Mouse (Mus musculus) midbrain, embryonic 16.5 days (tissue): ENCODE measurements around the gene Pkm. TPM values are rescaled to one million over a fixed set of nuclear protein-coding genes. Genes with fewer than 3 reads are reported as not detected.

Source experiments
- ATAC-seq: fragments of 200-750 bp; cut with Nextera tagmentation; 2 replicates; pipeline ENCODE4 v1.8.0; 2017; ENCODE audit warnings: moderate TSS enrichment
- H3K27ac ChIP-seq: fragments of 300-500 bp; sonication (generic); 2 replicates; pipeline ENCODE4 v1.5.1; 2014; ENCODE audit warnings: mild to moderate bottlenecking, low read length, mixed read lengths
- H3K27me3 ChIP-seq: fragments of 300-500 bp; sonication (generic); 2 replicates; pipeline ENCODE4 v1.6.1; 2014; ENCODE audit warnings: low read depth, low read length, mixed read lengths; ENCODE audit not compliant: control insufficient read depth, insufficient read depth
- H3K36me3 ChIP-seq: fragments of 300-500 bp; sonication (generic); 2 replicates; pipeline ENCODE4 v1.6.1; 2014; ENCODE audit warnings: mild to moderate bottlenecking, low read length, moderate library complexity, mixed read lengths; ENCODE audit not compliant: control insufficient read depth, insufficient read depth
- H3K4me1 ChIP-seq: fragments of 300-500 bp; sonication (generic); 2 replicates; pipeline ENCODE4 v1.6.1; 2014; ENCODE audit warnings: mild to moderate bottlenecking, low read length, mixed read lengths; ENCODE audit not compliant: control insufficient read depth, insufficient read depth
- H3K4me2 ChIP-seq: fragments of 300-500 bp; sonication (generic); 2 replicates; pipeline ENCODE4 v1.6.1; 2014; ENCODE audit warnings: mild to moderate bottlenecking, low read length, mixed read lengths
- H3K4me3 ChIP-seq: fragments of 300-500 bp; sonication (generic); 2 replicates; pipeline ENCODE4 v1.5.1; 2014; ENCODE audit warnings: low read depth, mild to moderate bottlenecking, low read length, moderate library complexity, mixed read lengths
- H3K9ac ChIP-seq: fragments of 300-500 bp; sonication (generic); 2 replicates; pipeline ENCODE4 v1.6.1; 2014; ENCODE audit warnings: low read depth, low read length, mixed read lengths
- H3K9me3 ChIP-seq: fragments of 300-500 bp; sonication (generic); replicated peaks from 2 replicates; pipeline ENCODE4 v1.6.1; 2014; ENCODE audit warnings: mild to moderate bottlenecking, low read length, mixed read lengths; ENCODE audit not compliant: control insufficient read depth, poor library complexity, severe bottlenecking
- WGBS: fragments of 180-500 bp; shearing (Covaris S2); extraction: QIAGEN DNeasy Blood & Tissue Kit; methylation state at CpG from one replicate; pipeline ENCODE4 v1.1.7; 2014; 5-methylcytosine and 5-hydroxymethylcytosine counted together
- polyA plus RNA-seq: library from polyadenylated mRNA; unstranded; fragments of >200 nt; fragmentation: Nextera tagmentation; extraction: Ambion mirVana; gene quantifications from 2 replicates; pipeline ENCODE4 v1.2.1, GENCODE M21; 2015

Pkm gene
- polyA plus RNA-seq, 1 experiment from 2014 or later = 962 TPM

GRCm38 (mm10) chr9:59653371-59653770 lies 2.8 kb upstream of the Pkm start:
- Histone ChIP-seq H3K36me3 (peaks cover 18% of the 10 kb centered on the region), H3K9ac (no peak overlapping the region), H3K4me3 (no peak overlapping the region), H3K27me3 (no peaks in the 10 kb centered on the region), H3K27ac (no peak overlapping the region), H3K4me1 (peaks cover 3% of the 10 kb centered on the region), H3K4me2 (no peak overlapping the region), H3K9me3 (no peaks in the 10 kb centered on the region)
- ATAC-seq = no peak
- 39% methylated on average over 3 of the region's 3 CpGs for WGBS

GRCm38 (mm10) chr9:59654450-59654983 lies 1.7 kb upstream of the Pkm start:
- Histone ChIP-seq H3K27ac (no peak overlapping the region), H3K27me3 (no peaks in the 10 kb centered on the region), H3K4me3 (no peak overlapping the region), H3K4me1 (peaks cover 14% of the 10 kb centered on the region), H3K4me2 (no peak overlapping the region), H3K9ac (no peak overlapping the region), H3K9me3 (no peaks in the 10 kb centered on the region), H3K36me3 (peaks cover 12% of the 10 kb centered on the region)
- 94% methylated on average over 2 of the region's 2 CpGs for WGBS
- no peak for ATAC-seq

- peak overlapping the region; percentile 72 for H3K4me3 ChIP-seq
- under 1% methylated on average over 64 of the region's 65 CpGs for WGBS
- H3K4me1 ChIP-seq = peaks cover 38% of the 10 kb centered on the region
- peak overlapping the region; percentile 90 for H3K9ac ChIP-seq
- peak overlapping the region; percentile 82 for H3K4me2 ChIP-seq
- H3K27ac ChIP-seq = peak overlapping the region; percentile 97
- ATAC-seq = peak; percentile 64
- H3K27me3 ChIP-seq = no peaks in the 10 kb centered on the region
- 0 out of 2 replicates have a peak, but pooled peaks cover 2% of the 10 kb centered on the region for H3K36me3 ChIP-seq
- no peaks in the 10 kb centered on the region for H3K9me3 ChIP-seq
These were observed 758 bp downstream of the Pkm start for GRCm38 (mm10) chr9:59656635-59657617.

- Histone ChIP-seq H3K27ac (peak overlapping the region; percentile 97), H3K4me1 (peaks cover 43% of the 10 kb centered on the region), H3K9me3 (no peaks in the 10 kb centered on the region), H3K27me3 (no peaks in the 10 kb centered on the region), H3K4me2 (peak overlapping the region; percentile 82), H3K9ac (peak overlapping the region; percentile 90), H3K36me3 (peaks cover 5% of the 10 kb centered on the region; the same call in 1 of the 2 replicates), H3K4me3 (peak overlapping the region; percentile 72)
- ATAC-seq = no peak
- 6% methylated on average over 4 of the region's 4 CpGs for WGBS
These were observed 2.0 kb downstream of the Pkm start for GRCm38 (mm10) chr9:59658146-59658545.

GRCm38 (mm10) chr9:59659036-59660026 lies 3.2 kb downstream of the Pkm start:
- H3K9ac ChIP-seq = peak overlapping the region; percentile 21
- peak overlapping the region; percentile 72; the same call in 1 of the 2 replicates for H3K4me3 ChIP-seq
- H3K9me3 ChIP-seq = no peaks in the 10 kb centered on the region
- H3K4me1 ChIP-seq = peaks cover 49% of the 10 kb centered on the region
- H3K27ac ChIP-seq = peak overlapping the region; percentile 41; the same call in 1 of the 2 replicates
- peaks cover 10% of the 10 kb centered on the region; the same call in 1 of the 2 replicates for H3K36me3 ChIP-seq
- ATAC-seq = no peak
- no peaks in the 10 kb centered on the region for H3K27me3 ChIP-seq
- H3K4me2 ChIP-seq = peak overlapping the region; percentile 82
- WGBS = 22% methylated on average over 14 of the region's 14 CpGs

GRCm38 (mm10) chr9:59660421-59660820 lies 4.3 kb downstream of the Pkm start:
- no peaks in the 10 kb centered on the region for H3K9me3 ChIP-seq
- 35% methylated on average over 10 of the region's 10 CpGs for WGBS
- H3K4me2 ChIP-seq = peak overlapping the region; percentile 82
- H3K9ac ChIP-seq = no peak overlapping the region
- H3K4me3 ChIP-seq = no peak overlapping the region
- H3K36me3 ChIP-seq = peaks cover 12% of the 10 kb centered on the region
- ATAC-seq = no peak
- no peaks in the 10 kb centered on the region for H3K27me3 ChIP-seq
- H3K4me1 ChIP-seq = peaks cover 49% of the 10 kb centered on the region
- peak overlapping the region; percentile 36; the same call in 1 of the 2 replicates for H3K27ac ChIP-seq

GRCm38 (mm10) chr9:59661298-59661975 lies 5.3 kb downstream of the Pkm start:
- Histone ChIP-seq H3K27me3 (no peaks in the 10 kb centered on the region), H3K4me2 (no peak overlapping the region), H3K9me3 (no peaks in the 10 kb centered on the region), H3K4me1 (peaks cover 49% of the 10 kb centered on the region), H3K4me3 (no peak overlapping the region), H3K9ac (0 out of 2 replicates have a peak overlapping the region, but pooled peaks have one; percentile 14), H3K27ac (0 out of 2 replicates have a peak overlapping the region, but pooled peaks have one; percentile 36), H3K36me3 (peaks cover 17% of the 10 kb centered on the region)
- 59% methylated on average over 6 of the region's 6 CpGs for WGBS
- ATAC-seq = no peak

- peaks cover 47% of the 10 kb centered on the region for H3K4me1 ChIP-seq
- ATAC-seq = no peak
- H3K9ac ChIP-seq = no peak overlapping the region
- H3K27ac ChIP-seq = no peak overlapping the region
- H3K4me2 ChIP-seq = no peak overlapping the region
- WGBS = 82% methylated on average over 7 of the region's 7 CpGs
- no peaks in the 10 kb centered on the region for H3K27me3 ChIP-seq
- no peak overlapping the region for H3K4me3 ChIP-seq
- H3K36me3 ChIP-seq = peaks cover 25% of the 10 kb centered on the region
- no peaks in the 10 kb centered on the region for H3K9me3 ChIP-seq
These were observed 7.1 kb downstream of the Pkm start for GRCm38 (mm10) chr9:59663226-59663625.
